Mouse (Mus musculus): Measurements from ENCODE around the gene C530008M17Rik.

The C530008M17Rik gene

GRCm38 (mm10) chr5:76656212-76656611 lies at the start of gene C530008M17Rik:
C530008M17Rik (plus strand) TSS chr5:76656512.
- no peak for DNase-seq

GRCm38 (mm10) chr5:76609702-76610370 lies 46.5 kb upstream of the C530008M17Rik start:
- DNase-seq: no peak

DNA sequence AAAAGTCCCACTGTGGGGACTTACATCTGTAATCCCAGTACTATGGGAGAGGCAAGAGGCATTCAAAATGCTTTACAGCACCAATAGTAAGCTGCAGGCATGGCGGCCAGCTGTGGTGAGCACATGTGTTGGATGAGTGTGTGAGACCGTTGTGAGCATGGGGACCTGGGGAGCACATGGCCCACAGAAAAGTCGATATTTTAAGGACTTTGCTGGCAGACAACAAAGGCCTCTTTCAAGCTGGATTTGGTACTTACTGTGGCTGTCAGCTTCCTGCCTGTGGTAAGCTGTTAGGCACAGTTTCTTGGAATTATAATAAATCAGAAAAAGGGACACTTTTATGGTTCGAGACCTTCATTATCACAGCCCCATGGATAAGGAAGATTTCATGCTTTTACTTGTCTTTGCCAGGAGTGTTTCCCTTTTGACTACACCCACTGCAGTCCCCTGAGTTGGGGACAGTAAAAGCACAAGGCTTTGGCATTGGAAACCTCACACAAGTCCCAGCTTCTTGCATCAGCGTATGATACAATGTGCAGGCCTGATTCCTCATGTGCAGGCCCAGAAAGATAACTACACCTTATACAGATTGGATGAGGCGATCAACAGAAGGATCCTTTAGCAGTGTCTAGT lies 43.3 kb upstream of the C530008M17Rik start:
- no peak for DNase-seq

GRCm38 (mm10) chr5:76615276-76615675 lies 41.0 kb upstream of the C530008M17Rik start:
- DNase-seq: no peak

DNA sequence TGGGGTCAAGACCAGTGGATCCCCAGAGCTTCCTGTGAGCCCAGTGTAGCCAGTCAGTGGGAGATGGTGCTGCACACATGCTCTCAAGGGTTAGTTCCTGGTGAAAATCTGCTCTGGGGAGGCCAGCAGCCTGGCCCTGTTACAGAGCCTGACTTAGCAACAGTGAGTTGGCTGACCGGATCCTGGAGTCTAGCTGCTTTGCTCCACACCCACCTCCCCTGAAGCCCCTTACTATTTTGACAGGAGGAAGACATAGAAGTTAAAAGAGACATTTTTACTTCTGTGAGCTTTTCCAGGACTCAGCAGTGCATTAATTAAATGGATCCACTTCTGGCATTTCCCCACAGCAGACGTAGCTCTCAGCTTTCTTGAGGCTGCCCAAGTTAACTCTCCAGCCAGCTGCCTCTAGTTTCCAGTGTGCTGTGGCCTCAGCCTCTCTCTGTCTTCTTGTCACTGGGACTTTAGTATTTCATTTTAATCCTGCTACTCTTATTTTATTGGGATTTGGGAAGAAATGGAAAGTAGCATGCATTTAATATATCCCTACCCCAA lies 40.0 kb upstream of the C530008M17Rik start:
- no peak for DNase-seq

- no peak for DNase-seq
These were observed 37.6 kb upstream of the C530008M17Rik start for GRCm38 (mm10) chr5:76618750-76619149.

GRCm38 (mm10) chr5:76623759-76624158 lies 32.6 kb upstream of the C530008M17Rik start:
- DNase-seq: no peak

DNA sequence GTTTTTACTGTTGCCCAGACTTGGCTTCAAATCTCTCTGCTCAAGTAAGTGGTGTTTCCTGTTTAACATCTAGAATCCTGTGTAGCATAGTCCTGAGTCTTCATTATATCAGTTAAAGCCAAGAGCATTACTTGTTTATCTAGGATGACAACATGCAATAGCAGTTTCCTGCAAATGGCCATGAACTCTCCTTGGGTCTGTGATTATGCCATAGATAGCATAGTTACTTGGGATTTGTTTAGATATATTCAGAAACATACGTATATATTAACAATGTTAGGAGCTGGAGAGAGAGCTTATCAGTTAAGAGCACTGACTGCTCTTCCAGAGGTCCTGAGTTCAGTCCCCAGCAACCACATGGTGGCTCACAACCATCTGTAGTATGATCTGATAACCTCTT lies 28.5 kb upstream of the C530008M17Rik start:
- DNase-seq: no peak

- DNase-seq: no peak
These were observed 22.3 kb upstream of the C530008M17Rik start for GRCm38 (mm10) chr5:76634012-76634411.

- DNase-seq: no peak
These were observed 20.7 kb upstream of the C530008M17Rik start for GRCm38 (mm10) chr5:76635592-76635991.

GRCm38 (mm10) chr5:76642076-76642475 lies 14.2 kb upstream of the C530008M17Rik start:
- no peak for DNase-seq

DNA sequence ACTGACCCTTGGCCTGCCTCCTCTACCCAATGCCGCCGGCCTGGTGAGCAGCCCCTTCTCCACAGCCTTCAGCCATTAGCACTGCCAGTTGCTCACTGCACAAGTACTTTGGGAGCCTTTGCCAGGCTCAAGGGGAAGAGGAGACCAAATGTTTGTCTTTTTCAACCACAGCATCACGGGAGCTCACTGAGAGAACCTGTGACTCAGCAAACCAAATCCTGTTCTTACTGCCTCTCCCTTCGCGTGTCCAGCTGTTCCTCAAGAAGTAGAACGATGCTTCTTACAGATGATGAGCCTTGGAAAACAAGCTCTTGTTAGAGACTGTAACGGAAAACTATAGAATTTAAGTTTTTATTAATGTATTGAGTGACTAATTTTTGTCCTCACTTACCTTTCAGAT lies 12.1 kb upstream of the C530008M17Rik start:
- DNase-seq: no peak

DNA sequence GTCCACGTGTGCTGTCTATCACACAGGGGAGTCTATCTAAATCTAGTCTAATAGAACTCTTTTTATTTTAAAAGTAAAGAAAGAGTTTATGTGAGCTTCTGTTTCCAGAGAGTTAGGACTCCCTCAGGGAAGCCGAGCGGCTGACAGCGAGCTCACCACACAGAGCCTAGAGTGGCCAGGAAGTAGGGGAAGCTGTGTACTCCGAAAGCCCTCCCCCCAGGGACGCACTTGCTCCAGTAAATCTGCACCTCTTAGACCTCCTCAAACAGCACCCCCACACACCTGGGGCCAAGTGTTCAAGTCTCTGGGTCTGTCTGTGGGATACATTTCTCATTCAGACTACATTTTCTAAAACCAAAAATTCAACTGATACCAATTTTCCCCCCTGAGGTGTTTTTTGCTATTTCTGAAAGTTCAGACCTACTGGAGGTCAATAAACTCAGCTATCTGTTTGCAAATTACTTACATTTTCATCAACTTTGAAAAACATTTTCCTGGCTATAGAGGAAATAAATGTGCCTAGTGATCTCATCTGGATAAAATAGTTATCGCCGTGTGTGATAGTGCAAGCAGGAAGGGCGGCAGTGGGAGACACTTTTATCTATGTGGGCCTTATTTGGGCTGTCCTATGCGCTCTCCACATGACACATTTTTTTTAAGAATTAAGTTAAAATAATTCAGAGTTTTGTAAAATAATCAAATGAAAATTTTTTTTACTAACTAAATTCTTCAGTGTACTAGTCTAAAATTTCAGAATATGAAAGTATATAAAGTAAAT lies 11.0 kb upstream of the C530008M17Rik start:
- no peak for DNase-seq

- DNase-seq: no peak
These were observed 6.4 kb upstream of the C530008M17Rik start for GRCm38 (mm10) chr5:76649897-76650296.

GRCm38 (mm10) chr5:76651151-76651725 lies 5.1 kb upstream of the C530008M17Rik start:
- no peak for DNase-seq

- peak; percentile 76 for DNase-seq
These were observed 1.2 kb downstream of the C530008M17Rik start for GRCm38 (mm10) chr5:76657245-76658083.

DNA sequence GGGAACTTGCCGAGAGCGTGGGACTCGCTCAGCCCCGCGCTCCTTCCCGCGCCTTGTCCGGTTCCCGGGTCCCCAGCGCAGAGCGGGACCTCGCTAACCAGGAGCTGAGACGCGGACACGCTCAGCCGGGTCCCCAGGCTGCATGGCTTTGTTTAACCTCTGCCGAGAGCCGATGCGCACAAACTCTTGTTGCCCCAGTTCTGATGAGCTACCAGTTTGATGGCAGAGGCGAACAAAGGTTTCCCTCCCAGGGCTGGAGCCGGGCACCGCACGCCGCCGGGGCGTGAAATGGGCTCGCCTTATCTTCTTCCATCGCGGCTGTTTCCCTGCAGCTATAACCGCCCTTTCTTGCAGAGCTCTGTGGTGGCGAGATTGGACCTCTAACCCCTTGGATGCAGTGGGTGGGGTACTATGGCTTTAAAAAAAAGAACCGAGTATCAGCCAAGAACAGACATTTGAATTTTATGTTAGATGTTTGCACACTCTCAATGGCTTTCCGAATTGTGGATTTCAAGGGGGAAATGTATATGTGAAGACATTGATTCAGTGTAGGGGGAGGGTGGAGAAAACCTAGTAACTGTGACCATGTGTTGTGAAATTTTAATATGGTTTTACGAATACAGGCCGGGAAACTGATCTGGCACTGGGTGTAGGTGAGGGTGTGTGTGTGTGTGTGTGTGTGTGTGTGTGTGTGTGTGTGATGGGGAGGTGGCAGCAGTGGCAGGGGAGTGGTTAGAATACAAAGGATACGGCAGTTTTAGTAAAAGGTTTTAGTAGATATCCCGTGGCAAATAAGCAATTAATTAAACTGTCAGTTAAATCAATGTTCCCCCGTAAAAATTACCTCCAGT lies 2.0 kb downstream of the C530008M17Rik start:
- DNase-seq: peak; percentile 40

DNA sequence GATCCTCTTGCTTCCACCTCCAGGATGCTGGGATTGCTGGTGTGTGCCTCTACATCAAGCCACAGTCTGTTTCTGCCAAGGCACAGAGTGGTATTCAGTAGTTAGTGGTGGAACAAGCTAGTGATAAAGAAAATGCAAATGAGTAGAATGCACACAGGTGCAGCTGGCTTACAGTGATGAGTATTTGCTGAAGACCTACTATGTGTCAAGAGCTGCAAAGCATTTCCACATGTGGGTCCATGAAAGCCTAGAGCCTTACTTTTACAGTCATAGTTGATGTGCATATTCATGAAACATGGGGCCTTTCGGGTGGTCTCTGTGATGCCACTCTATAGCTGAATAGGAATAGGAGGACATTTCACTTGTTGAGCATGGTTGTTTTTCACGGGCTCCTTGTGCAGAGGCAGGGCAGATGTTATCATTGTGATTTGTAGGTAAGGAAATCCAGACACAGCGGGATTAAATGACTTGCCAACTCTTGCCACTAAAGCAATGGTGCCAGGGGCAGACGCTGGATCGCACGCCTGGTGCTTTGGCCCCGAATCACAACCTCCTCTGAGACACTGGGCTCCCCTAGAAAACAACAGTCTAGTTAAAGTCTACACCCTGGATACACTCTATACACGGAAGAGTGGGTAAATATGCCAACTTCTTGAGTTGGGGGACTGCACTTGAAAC lies 3.8 kb downstream of the C530008M17Rik start:
- no peak for DNase-seq

GRCm38 (mm10) chr5:76661310-76661709 lies 5.0 kb downstream of the C530008M17Rik start:
- no peak for DNase-seq

GRCm38 (mm10) chr5:76664936-76665335 lies 8.6 kb downstream of the C530008M17Rik start:
- DNase-seq: no peak

DNA sequence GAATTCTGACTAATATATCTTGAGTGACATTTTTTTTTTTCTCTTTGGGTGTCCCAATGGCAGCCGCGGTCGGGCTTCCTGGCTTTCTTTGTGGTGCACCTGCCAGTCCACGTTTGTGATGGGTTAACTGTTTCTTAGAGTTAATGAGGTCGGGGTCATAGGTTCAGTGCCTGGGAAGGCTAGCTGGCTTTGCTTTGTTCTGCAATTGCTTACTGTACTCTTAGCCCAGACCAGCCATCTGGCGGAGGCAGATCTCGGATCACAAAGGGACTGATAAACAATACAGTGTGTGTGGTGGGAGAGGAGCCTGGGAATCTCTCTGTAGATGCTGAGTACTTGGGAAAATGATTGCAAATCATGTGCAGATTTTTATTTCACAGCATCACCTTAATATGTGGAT lies 9.1 kb downstream of the C530008M17Rik start:
- no peak for DNase-seq
